Mouse (Mus musculus): ENCODE data around the gene Gm17019. TPM values are rescaled to one million over a fixed set of nuclear protein-coding genes. Genes with fewer than 3 reads are reported as not detected.
"Not testable (repeated sequence)": the region's sequence is repeated elsewhere in the genome, so short reads cannot be mapped to it uniquely, and the experiment has no call there.

Gene Gm17019
- total RNA-seq, 2 experiments from 2014 or later, result not detected

GRCm38 (mm10) chr5:14998077-14998476, 34.7 kb downstream of the Gm17019 start:
- intact Hi-C loops (cut with DNase I); DNase-seq: not testable (repeated sequence)

GRCm38 (mm10) chr5:14997556-14997955, 35.2 kb downstream of the Gm17019 start:
- DNase-seq; intact Hi-C loops (cut with DNase I): not testable (repeated sequence)

DNA sequence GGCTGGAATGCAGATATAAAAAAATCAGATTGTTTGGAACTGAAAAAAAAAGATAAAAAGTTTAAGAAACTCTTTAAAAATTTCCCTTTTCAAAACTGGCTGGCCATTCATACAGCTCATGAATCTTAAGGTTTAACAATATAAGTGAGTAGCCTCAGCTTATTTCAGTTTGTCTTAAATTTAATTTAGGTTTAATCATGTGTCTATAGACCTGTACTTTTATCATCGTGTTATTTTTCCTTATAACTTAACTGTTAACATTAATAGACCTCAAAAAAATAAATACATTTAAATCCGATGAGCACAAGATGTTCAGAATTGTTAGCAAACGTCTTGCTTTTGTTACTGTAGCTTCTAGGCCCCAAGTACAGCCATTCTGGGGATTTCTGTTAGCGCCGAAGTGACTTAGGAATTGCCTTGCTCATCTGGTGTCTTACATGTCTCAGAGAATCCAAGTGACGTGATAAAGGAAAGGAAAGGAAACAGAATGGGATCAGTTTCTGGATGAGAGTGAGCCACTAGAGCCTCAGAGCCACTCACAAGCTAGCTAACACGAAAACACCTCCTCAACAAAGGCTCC, 36.0 kb downstream of the Gm17019 start:
- DNase-seq; intact Hi-C loops (cut with DNase I): not testable (repeated sequence)

- intact Hi-C loops (cut with DNase I); DNase-seq: not testable (repeated sequence)
Observed at GRCm38 (mm10) chr5:14994124-14994523, 38.7 kb downstream of the Gm17019 start.

- intact Hi-C loops (cut with DNase I); DNase-seq: not testable (repeated sequence)
Observed at GRCm38 (mm10) chr5:14990375-14991158, 42.2 kb downstream of the Gm17019 start.

GRCm38 (mm10) chr5:14986649-14987387, 46.0 kb downstream of the Gm17019 start:
- intact Hi-C loops (cut with DNase I), result not testable (repeated sequence)
- peak in 1 of 2 experiments; percentile 2 for DNase-seq

Other genes starting within 250 kb of the Gm17019 start
- not detected for gene Gm9758, start 118.1 kb downstream of the Gm17019 start, total RNA-seq (2021)
- gene Speer4e, start 94.6 kb downstream of the Gm17019 start, total RNA-seq (2021), result not detected
- not detected for gene Gm10354, start 54.1 kb downstream of the Gm17019 start, total RNA-seq (2021)